Mouse (Mus musculus) cortical plate, adult 2 months (tissue): ENCODE measurements around the gene Macrod2. TPM values are rescaled to one million over a fixed set of nuclear protein-coding genes. Genes with fewer than 3 reads are reported as not detected.

Source experiments
- H3K27ac ChIP-seq: fragments of 200-500 bp; 2 replicates; pipeline ENCODE4 v1.5.1; 2012; ENCODE audit warnings: low read length, control low read depth, inconsistent platforms; ENCODE audit not compliant: insufficient read depth
- H3K4me1 ChIP-seq: fragments of 200-500 bp; 2 replicates; pipeline ENCODE4 v1.6.1; 2011; ENCODE audit warnings: low read length; ENCODE audit not compliant: control insufficient read depth, insufficient read depth
- H3K4me3 ChIP-seq: fragments of 200-500 bp; 2 replicates; pipeline ENCODE4 v1.5.1; 2011; ENCODE audit warnings: mild to moderate bottlenecking, low read length, control low read depth; ENCODE audit not compliant: insufficient read depth
- CTCF ChIP-seq: fragments of 200-500 bp; IDR thresholded peaks from 2 replicates; pipeline ENCODE4 v1.5.1; 2011; ENCODE audit warnings: mild to moderate bottlenecking, control low read depth, low read length; ENCODE audit not compliant: insufficient read depth; ENCODE audit errors: extremely low read depth
- POLR2A ChIP-seq: fragments of 200-500 bp; IDR thresholded peaks from 2 replicates; pipeline ENCODE4 v1.6.1; 2011; ENCODE audit warnings: mild to moderate bottlenecking, low read length, control low read depth; ENCODE audit not compliant: insufficient read depth; ENCODE audit errors: extremely low read depth
- polyA plus RNA-seq: library from polyadenylated mRNA; depleted of rRNA; stranded (reverse); fragments of >200 nt; gene quantifications from 2 replicates; pipeline ENCODE4 v1.2.3, GENCODE M21; 2012

Macrod2 gene
- polyA plus RNA-seq, 1 experiment = 20.3 TPM

- no peak overlapping the region for H3K4me3 ChIP-seq
- TF ChIP-seq POLR2A (no peak), CTCF (no peak)
- peaks cover 5% of the 10 kb centered on the region for H3K4me1 ChIP-seq
- no peak overlapping the region for H3K27ac ChIP-seq
These were observed 839.8 kb downstream of the Macrod2 start for GRCm38 (mm10) chr2:141234724-141235453.

- H3K4me1 ChIP-seq = no peaks in the 10 kb centered on the region
- TF ChIP-seq POLR2A (no peak), CTCF (no peak)
- no peak overlapping the region for H3K27ac ChIP-seq
- no peak overlapping the region for H3K4me3 ChIP-seq
These were observed 852.6 kb downstream of the Macrod2 start for GRCm38 (mm10) chr2:141247680-141248079.

GRCm38 (mm10) chr2:141264582-141264981, 869.5 kb downstream of the Macrod2 start:
- Histone ChIP-seq H3K4me3 (no peak overlapping the region), H3K4me1 (no peaks in the 10 kb centered on the region), H3K27ac (no peak overlapping the region)
- no peak for TF ChIP-seq CTCF

- no peak overlapping the region for H3K4me3 ChIP-seq
- H3K27ac ChIP-seq = no peak overlapping the region
- no peak for TF ChIP-seq CTCF
- TF ChIP-seq POLR2A = no peak
- H3K4me1 ChIP-seq = no peaks in the 10 kb centered on the region
These were observed 871.5 kb downstream of the Macrod2 start for GRCm38 (mm10) chr2:141266591-141266990.

GRCm38 (mm10) chr2:141271541-141271940, 876.4 kb downstream of the Macrod2 start:
- Histone ChIP-seq H3K4me1 (no peaks in the 10 kb centered on the region), H3K27ac (no peak overlapping the region), H3K4me3 (no peak overlapping the region)
- TF ChIP-seq POLR2A (no peak), CTCF (no peak)

- Histone ChIP-seq H3K4me3 (no peak overlapping the region), H3K27ac (no peak overlapping the region), H3K4me1 (no peaks in the 10 kb centered on the region)
- TF ChIP-seq CTCF (no peak), POLR2A (no peak)
These were observed 877.9 kb downstream of the Macrod2 start for GRCm38 (mm10) chr2:141272966-141273365.

- Histone ChIP-seq H3K4me1 (no peaks in the 10 kb centered on the region), H3K27ac (no peak overlapping the region), H3K4me3 (no peak overlapping the region)
- TF ChIP-seq POLR2A = no peak
- TF ChIP-seq CTCF = no peak
These were observed 879.2 kb downstream of the Macrod2 start for GRCm38 (mm10) chr2:141274262-141274661.

- Histone ChIP-seq H3K4me3 (no peak overlapping the region), H3K4me1 (no peaks in the 10 kb centered on the region), H3K27ac (no peak overlapping the region)
- no peak for TF ChIP-seq CTCF
- no peak for TF ChIP-seq POLR2A
These were observed 884.1 kb downstream of the Macrod2 start for GRCm38 (mm10) chr2:141279130-141279698.

GRCm38 (mm10) chr2:141280817-141281216, 885.7 kb downstream of the Macrod2 start:
- no peak for TF ChIP-seq CTCF
- TF ChIP-seq POLR2A = no peak
- Histone ChIP-seq H3K4me3 (no peak overlapping the region), H3K4me1 (no peaks in the 10 kb centered on the region), H3K27ac (no peak overlapping the region)

- H3K27ac ChIP-seq = no peak overlapping the region
- TF ChIP-seq POLR2A = no peak
- no peak overlapping the region for H3K4me3 ChIP-seq
- H3K4me1 ChIP-seq = no peaks in the 10 kb centered on the region
These were observed 891.1 kb downstream of the Macrod2 start for GRCm38 (mm10) chr2:141286110-141286747.
